Mouse (Mus musculus) hindbrain, embryonic 10.5 days (tissue): Measurements from ENCODE around the gene Ubap1l. TPM values are rescaled to one million over a fixed set of nuclear protein-coding genes. Genes with fewer than 3 reads are reported as not detected.
"Not testable (repeated sequence)": the region's sequence is repeated elsewhere in the genome, so short reads cannot be mapped to it uniquely, and the experiment has no call there.

Experiments used
- DNase-seq: peaks from one replicate; pipeline ENCODE4 v3.0.0-alpha.2; 2017; ENCODE audit warnings: low spot score
- H3K27ac ChIP-seq: fragments of 300-500 bp; sonication (generic); 2 replicates; pipeline ENCODE4 v1.5.1; 2016; ENCODE audit warnings: mild to moderate bottlenecking, moderate library complexity
- H3K27me3 ChIP-seq: fragments of 300-500 bp; sonication (generic); 2 replicates; pipeline ENCODE4 v1.6.1; 2016; ENCODE audit warnings: mild to moderate bottlenecking; ENCODE audit not compliant: poor library complexity, insufficient read depth, severe bottlenecking
- H3K36me3 ChIP-seq: fragments of 300-500 bp; sonication (generic); 2 replicates; pipeline ENCODE4 v1.6.1; 2016; ENCODE audit warnings: mild to moderate bottlenecking, moderate library complexity
- H3K4me1 ChIP-seq: fragments of 300-500 bp; sonication (generic); replicated peaks from 2 replicates; pipeline ENCODE4 v1.6.1; 2016; ENCODE audit warnings: mild to moderate bottlenecking
- H3K4me3 ChIP-seq: fragments of 300-500 bp; sonication (generic); 2 replicates; pipeline ENCODE4 v1.5.1; 2016; ENCODE audit warnings: mild to moderate bottlenecking, moderate library complexity
- H3K9me3 ChIP-seq: fragments of 300-500 bp; sonication (generic); 2 replicates; pipeline ENCODE4 v1.6.1; 2016; ENCODE audit warnings: mild to moderate bottlenecking, moderate library complexity
- WGBS: fragments of 180-500 bp; shearing (Covaris S2); methylation state at CpG from one replicate; pipeline ENCODE4 v1.1.7; 2016; 5-methylcytosine and 5-hydroxymethylcytosine counted together
- polyA plus RNA-seq: library from polyadenylated mRNA; unstranded; fragments of >200 nt; fragmentation: Nextera tagmentation; extraction: Ambion mirVana; gene quantifications from 2 replicates; pipeline ENCODE4 v1.2.1, GENCODE M21; 2016

The Ubap1l gene
- polyA plus RNA-seq = 0.10 and 0.41 TPM in 2 replicates

DNA sequence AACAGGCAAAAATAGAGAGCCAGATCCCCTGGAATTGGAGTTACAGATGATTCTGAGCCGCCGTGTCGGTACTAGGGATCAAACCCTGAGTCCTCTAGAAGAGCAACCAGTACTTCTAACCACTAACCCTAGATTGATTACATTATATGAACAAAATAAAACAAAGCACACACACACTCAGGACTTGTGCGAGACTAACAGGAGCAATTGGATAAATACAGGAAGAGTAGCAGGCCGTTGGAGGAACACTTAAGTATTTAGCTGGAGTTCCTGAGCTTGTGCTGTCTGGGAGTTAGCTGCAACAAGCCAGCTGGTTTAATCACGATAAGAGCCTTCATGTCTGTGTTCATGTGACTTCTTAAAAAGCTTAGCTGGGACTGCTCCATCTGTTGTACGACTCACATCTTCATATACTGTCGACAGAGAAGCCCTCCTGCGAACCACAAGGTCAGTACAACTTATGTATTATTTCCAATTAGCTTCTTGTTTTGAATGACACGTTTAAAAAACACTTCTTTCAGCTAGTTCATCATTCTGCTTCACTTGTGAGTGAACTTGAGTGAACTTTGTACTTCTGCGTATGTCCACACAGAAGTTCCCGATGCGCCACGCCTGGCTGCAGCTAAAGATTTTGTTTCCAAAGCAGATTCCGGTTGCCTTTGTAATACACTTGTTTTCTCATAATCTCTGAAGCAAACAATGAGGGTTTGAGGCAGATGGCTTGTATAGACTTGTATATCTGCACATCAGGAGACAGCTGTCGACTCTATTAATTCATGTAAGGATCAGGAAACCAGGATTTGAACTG, at the start of gene Ubap1l:
TSS of gene Ubap1l (plus strand) at position 401 of the 808 bp plus-strand sequence.
- Histone ChIP-seq H3K9me3 (no peaks in the 10 kb centered on the region), H3K4me1 (no peaks in the 10 kb centered on the region), H3K27ac (no peak within 1 kb of the TSS), H3K36me3 (peaks cover 82% of the 10 kb centered on the region), H3K27me3 (no peaks in the 10 kb centered on the region), H3K4me3 (no peak within 1 kb of the TSS)
- 93% methylated on average over 16 of the region's 16 CpGs for WGBS
- no peak for DNase-seq

DNA sequence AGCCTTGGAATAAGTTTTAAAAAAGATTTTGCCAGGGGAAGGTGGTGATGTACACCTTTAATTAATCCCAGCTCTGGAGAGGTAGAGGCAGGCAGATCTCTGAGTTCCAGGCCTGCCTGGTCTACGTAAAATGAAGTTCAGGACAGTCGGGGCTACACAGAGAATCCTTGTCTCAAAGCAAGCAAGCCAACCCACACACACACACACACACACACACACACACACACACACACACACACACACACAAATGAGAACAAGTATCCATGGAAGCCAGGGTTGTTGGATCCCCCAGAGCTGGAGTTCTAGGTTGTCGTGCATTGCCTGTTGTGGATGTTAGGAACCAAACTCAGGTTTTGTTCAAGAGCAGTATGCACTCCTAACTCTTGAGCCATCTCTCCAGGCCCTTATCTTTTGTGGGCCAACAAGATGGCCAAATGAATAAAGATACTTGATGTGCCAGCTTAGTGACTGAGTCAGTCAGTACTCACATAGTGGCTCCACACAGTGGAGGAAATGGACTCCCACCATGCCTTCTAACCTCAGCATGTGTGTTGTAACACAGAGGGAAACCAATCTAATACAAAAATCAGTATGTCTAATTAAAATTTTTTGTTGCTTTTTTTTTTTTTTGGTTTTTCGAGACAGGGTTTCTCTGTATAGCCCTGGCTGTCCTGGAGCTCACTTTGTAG, 48.0 kb upstream of the Ubap1l start:
- DNase-seq = peak; percentile 5
- peaks cover 75% of the 10 kb centered on the region for H3K36me3 ChIP-seq

GRCm38 (mm10) chr9:65313846-65314245, 47.0 kb upstream of the Ubap1l start:
- Histone ChIP-seq H3K9me3 (no peaks in the 10 kb centered on the region), H3K36me3 (peaks cover 75% of the 10 kb centered on the region), H3K4me3 (no peak overlapping the region), H3K27me3 (no peaks in the 10 kb centered on the region), H3K4me1 (no peaks in the 10 kb centered on the region), H3K27ac (no peak overlapping the region)
- 100% methylated on average over 1 of the region's 1 CpGs for WGBS
- no peak for DNase-seq

More for the DNA sequence above, 48.0 kb upstream of the Ubap1l start:
- H3K9me3 ChIP-seq = no peaks in the 10 kb centered on the region
- H3K4me1 ChIP-seq = no peaks in the 10 kb centered on the region
- 92% methylated on average over 4 of the region's 4 CpGs for WGBS
- H3K4me3 ChIP-seq = no peak overlapping the region
- no peak overlapping the region for H3K27ac ChIP-seq
- H3K27me3 ChIP-seq = no peaks in the 10 kb centered on the region

GRCm38 (mm10) chr9:65322255-65322900, 38.5 kb upstream of the Ubap1l start:
- H3K4me3 ChIP-seq = no peak overlapping the region
- H3K4me1 ChIP-seq = no peaks in the 10 kb centered on the region
- 94% methylated on average over 11 of the region's 11 CpGs for WGBS
- H3K27ac ChIP-seq = no peak overlapping the region
- H3K36me3 ChIP-seq = peaks cover 89% of the 10 kb centered on the region
- H3K27me3 ChIP-seq = no peaks in the 10 kb centered on the region
- H3K9me3 ChIP-seq = no peaks in the 10 kb centered on the region
- no peak for DNase-seq

DNA sequence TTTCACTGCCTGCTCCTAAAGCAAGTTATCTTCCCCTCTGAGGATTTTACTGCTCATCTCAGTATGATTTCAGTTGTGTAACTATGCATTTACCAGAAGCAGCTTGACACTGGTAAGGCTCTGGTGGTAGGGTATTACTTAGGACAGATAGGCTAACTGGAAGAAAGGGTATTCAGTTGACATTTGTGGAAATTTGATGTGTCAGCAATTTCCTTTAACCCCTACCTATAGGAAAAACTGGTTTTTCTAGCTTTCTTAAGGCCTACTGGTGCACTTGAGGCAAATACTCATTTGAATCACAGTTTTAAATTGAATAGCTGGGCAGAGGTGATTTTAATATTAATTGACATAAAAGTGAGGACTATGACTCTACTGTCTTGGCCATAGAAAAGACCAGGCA, 34.9 kb upstream of the Ubap1l start:
- peaks cover 96% of the 10 kb centered on the region for H3K36me3 ChIP-seq
- H3K9me3 ChIP-seq = no peaks in the 10 kb centered on the region
- H3K4me3 ChIP-seq = no peak overlapping the region
- H3K27ac ChIP-seq = no peak overlapping the region
- no peaks in the 10 kb centered on the region for H3K27me3 ChIP-seq
- H3K4me1 ChIP-seq = no peaks in the 10 kb centered on the region
- DNase-seq = no peak

- no peak for DNase-seq
- H3K36me3 ChIP-seq = peaks cover 87% of the 10 kb centered on the region
- no peak overlapping the region for H3K4me3 ChIP-seq
- H3K27ac ChIP-seq = no peak overlapping the region
- WGBS = 97% methylated on average over 2 of the region's 2 CpGs
- no peaks in the 10 kb centered on the region for H3K9me3 ChIP-seq
- H3K4me1 ChIP-seq = no peaks in the 10 kb centered on the region
- H3K27me3 ChIP-seq = no peaks in the 10 kb centered on the region
These were observed 33.5 kb upstream of the Ubap1l start for GRCm38 (mm10) chr9:65327371-65327770.

DNA sequence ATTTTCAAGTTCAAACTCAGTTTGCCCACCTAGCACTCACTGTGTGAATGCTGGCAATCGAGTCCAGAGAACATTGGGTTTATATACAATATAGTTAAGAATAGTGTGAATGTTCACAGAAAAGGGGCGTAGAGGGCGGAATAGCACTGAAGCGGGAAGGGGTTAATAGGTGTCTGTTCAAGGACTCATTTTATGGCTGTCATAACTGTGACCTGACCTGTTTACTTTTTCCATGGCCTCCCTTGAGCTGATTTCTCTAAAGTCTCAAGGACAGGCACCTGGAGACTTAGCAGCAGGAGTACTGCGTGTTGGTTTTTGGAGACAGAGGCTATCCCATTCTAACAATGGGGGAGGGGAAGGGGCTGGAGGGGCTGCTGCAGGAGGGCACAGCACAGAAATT, 26.9 kb upstream of the Ubap1l start:
- Histone ChIP-seq H3K27me3 (no peaks in the 10 kb centered on the region), H3K27ac (no peak overlapping the region), H3K4me1 (no peaks in the 10 kb centered on the region), H3K36me3 (peaks cover 24% of the 10 kb centered on the region), H3K4me3 (no peak overlapping the region), H3K9me3 (no peaks in the 10 kb centered on the region)
- no peak for DNase-seq
- WGBS = 87% methylated on average over 5 of the region's 5 CpGs

DNA sequence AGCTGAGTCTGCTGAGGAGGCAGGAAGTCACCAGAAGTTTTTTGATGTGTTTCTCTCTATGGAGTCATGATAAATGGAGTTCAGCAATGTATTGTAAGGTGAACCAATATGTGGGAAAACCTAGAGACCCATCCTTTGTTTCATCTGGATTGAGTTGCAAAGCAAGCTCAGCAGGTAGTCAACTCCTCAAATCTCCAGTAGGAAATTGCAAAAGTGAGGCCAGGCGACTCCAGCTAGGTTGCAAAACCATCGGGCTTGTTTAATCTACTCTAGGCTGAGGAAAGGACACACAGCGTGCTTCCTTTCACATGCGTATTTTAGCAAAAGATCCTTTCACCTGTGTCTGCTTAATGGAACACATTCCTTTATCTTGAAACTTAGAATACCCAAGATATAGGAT, 21.7 kb upstream of the Ubap1l start:
- 82% methylated on average over 4 of the region's 4 CpGs for WGBS
- DNase-seq = no peak
- no peaks in the 10 kb centered on the region for H3K27me3 ChIP-seq
- H3K36me3 ChIP-seq = no peaks in the 10 kb centered on the region
- H3K9me3 ChIP-seq = no peaks in the 10 kb centered on the region
- H3K27ac ChIP-seq = no peak overlapping the region
- H3K4me3 ChIP-seq = no peak overlapping the region
- H3K4me1 ChIP-seq = no peaks in the 10 kb centered on the region

- DNase-seq = no peak
- Histone ChIP-seq H3K4me1 (no peaks in the 10 kb centered on the region), H3K36me3 (no peaks in the 10 kb centered on the region), H3K27ac (no peak overlapping the region), H3K4me3 (no peak overlapping the region), H3K27me3 (no peaks in the 10 kb centered on the region), H3K9me3 (peaks cover 8% of the 10 kb centered on the region; the same call in 1 of the 2 replicates)
- 79% methylated on average over 2 of the region's 2 CpGs for WGBS
These were observed 20.4 kb upstream of the Ubap1l start for GRCm38 (mm10) chr9:65340414-65340813.

DNA sequence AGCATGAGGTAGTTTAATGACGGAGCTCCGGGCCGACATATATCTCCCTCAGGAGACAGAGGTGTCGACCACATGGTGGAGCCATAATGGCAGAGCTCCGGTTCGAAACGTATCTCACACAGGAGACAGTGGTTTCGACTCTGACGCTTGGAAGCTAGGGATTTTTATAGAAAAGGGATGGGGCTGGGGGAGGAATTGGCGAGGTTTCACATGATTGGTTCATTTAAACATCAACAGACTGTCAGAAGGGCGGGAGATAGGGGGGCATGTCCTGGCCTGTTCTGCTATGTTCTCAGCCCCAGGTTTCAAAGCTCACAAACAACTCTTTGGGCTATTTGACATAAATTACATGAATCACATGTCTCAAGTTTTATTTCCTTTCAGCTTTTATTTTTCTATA, 15.4 kb upstream of the Ubap1l start:
- WGBS = 74% methylated on average over 11 of the region's 11 CpGs
- peak overlapping the region; percentile 95 for H3K27ac ChIP-seq
- H3K9me3 ChIP-seq, H3K36me3 ChIP-seq, H3K27me3 ChIP-seq, DNase-seq: not testable (repeated sequence)
- H3K4me3 ChIP-seq = peak overlapping the region; percentile 100
- H3K4me1 ChIP-seq = peaks cover 19% of the 10 kb centered on the region

- Histone ChIP-seq H3K27ac (peak within 1 kb of the TSS; percentile 95), H3K27me3 (no peaks in the 10 kb centered on the region), H3K4me1 (peaks cover 19% of the 10 kb centered on the region), H3K9me3 (peaks cover 8% of the 10 kb centered on the region; the same call in 1 of the 2 replicates), H3K4me3 (peak within 1 kb of the TSS; percentile 100), H3K36me3 (no peaks in the 10 kb centered on the region)
- under 1% methylated on average over 59 of the region's 59 CpGs for WGBS
- DNase-seq = peak; percentile 96
These were observed 14.9 kb upstream of the Ubap1l start, which contains the start of gene Pdcd7 for GRCm38 (mm10) chr9:65345854-65346475. Gene Pdcd7 (plus strand): TSS chr9:65346104.

- no peaks in the 10 kb centered on the region for H3K36me3 ChIP-seq
- peaks cover 19% of the 10 kb centered on the region for H3K4me1 ChIP-seq
- peaks cover 8% of the 10 kb centered on the region; the same call in 1 of the 2 replicates for H3K9me3 ChIP-seq
- peak overlapping the region; percentile 95 for H3K27ac ChIP-seq
- H3K27me3 ChIP-seq = no peaks in the 10 kb centered on the region
- H3K4me3 ChIP-seq = peak overlapping the region; percentile 100
- WGBS = under 1% methylated on average over 77 of the region's 77 CpGs
- DNase-seq = peak; percentile 66
These were observed 14.2 kb upstream of the Ubap1l start for GRCm38 (mm10) chr9:65346476-65347111.
